Mouse (Mus musculus) common myeloid progenitor, adult 5-6 weeks (primary cell): Measurements from ENCODE around the gene Dpm3. TPM values are rescaled to one million over a fixed set of nuclear protein-coding genes. Genes with fewer than 3 reads are reported as not detected.
A peak's percentile ranks its signal among the peaks of the same experiment; 100 is the strongest.

Source experiments
- ATAC-seq: replicated peaks from 2 replicates; pipeline ENCODE4 v1.8.0; 2016; ENCODE audit warnings: low read depth, mild to moderate bottlenecking, moderate TSS enrichment, inconsistent platforms; ENCODE audit not compliant: poor library complexity, severe bottlenecking
- total RNA-seq: library from RNA; stranded (forward); fragments of 200-1000, 187-1606 nt; gene quantifications from 2 replicates; pipeline ENCODE4 v1.2.3, GENCODE M21; 2017

The Dpm3 gene
- total RNA-seq, 1 experiment from 2014 or later, result 63.6 TPM

- ATAC-seq, result no peak
Observed at GRCm38 (mm10) chr3:89288503-89288928, 29.4 kb downstream of the Dpm3 start.

GRCm38 (mm10) chr3:89291874-89292273, 32.7 kb downstream of the Dpm3 start:
- ATAC-seq, result no peak

DNA sequence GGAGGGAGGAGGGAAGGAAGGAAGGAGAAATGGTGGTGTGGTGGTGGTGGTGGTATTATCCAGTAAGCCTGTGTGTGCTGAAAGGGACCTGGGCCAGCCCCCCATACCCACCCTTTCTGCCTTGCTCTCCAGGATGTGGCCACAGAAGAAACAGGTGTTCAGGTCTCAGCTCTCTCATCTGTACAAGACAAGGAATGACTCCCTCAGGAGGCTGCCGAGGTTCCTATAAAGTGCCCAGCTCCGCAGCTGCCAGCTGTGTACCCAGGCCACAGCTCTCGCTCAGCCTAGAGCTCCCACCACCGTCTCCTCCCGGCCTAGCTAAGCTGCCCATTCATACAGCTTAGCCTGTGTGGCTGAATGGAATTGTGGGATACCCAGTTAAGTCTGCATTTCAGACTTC, 33.1 kb downstream of the Dpm3 start:
- ATAC-seq, result no peak

GRCm38 (mm10) chr3:89293247-89293918, 34.2 kb downstream of the Dpm3 start:
- ATAC-seq, result no peak

- ATAC-seq, result no peak
Observed at GRCm38 (mm10) chr3:89294195-89294594, 35.0 kb downstream of the Dpm3 start.

GRCm38 (mm10) chr3:89295685-89296230, 36.6 kb downstream of the Dpm3 start:
- no peak for ATAC-seq

GRCm38 (mm10) chr3:89296761-89297396, 37.7 kb downstream of the Dpm3 start:
- no peak for ATAC-seq

DNA sequence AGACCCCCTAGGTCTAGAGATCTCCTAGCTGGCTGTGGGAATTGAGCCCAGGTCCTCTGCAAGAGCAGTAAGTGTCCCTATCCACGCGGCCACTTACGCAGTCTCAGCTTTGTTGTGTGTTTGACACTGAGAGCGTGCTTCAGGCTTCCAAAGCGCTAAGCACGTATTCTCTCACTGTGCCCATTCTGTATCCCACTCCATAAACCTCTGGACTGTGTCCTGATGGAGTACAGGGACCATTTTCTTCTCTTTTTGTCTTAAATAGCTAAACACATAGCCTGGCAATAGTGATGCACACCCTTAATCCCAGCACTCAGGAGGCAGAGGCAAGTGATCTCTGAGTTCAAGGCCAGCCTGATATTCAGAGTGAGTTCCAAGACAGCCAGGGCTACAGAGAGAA, 39.8 kb downstream of the Dpm3 start:
- no peak for ATAC-seq

DNA sequence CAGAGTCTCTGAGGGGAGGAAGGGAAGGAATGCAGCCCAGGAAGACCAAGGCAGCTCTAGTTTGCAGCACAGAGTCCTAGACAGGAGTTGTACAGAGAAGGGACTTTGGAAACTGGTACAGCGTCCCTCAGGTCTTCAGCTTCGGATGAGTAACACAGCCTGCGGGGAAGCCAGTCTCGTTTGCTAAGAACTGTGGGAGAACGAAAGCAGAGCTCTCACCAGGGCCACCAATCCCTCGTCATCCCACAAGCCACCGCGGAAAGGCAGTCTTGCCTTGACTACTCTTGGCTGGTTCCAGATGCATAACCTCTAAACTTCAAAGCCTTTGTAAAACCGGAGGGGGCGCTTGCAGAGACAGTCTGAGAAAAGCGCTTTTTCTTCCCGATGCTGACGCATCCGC, 40.3 kb downstream of the Dpm3 start:
- peak; percentile 68 for ATAC-seq

DNA sequence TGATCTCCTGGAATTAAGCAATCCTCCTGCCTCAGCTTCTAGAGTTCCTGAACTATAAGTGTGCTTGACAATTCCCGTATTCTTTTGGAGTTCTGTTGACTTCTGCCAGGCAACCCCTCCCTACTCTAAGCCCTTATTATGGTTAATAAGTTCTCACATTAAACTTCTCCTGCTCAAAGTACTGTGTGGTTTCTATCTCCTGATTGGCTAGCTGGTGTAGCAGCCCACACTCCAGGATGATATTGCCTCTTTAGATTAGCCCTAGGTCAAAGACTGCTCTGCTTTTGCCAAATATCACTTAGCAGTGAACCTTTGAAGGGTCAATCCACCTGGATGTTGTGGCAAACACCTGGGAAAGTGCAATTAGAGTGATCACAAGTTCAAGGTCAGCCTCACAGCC, 40.9 kb downstream of the Dpm3 start:
- no peak for ATAC-seq

DNA sequence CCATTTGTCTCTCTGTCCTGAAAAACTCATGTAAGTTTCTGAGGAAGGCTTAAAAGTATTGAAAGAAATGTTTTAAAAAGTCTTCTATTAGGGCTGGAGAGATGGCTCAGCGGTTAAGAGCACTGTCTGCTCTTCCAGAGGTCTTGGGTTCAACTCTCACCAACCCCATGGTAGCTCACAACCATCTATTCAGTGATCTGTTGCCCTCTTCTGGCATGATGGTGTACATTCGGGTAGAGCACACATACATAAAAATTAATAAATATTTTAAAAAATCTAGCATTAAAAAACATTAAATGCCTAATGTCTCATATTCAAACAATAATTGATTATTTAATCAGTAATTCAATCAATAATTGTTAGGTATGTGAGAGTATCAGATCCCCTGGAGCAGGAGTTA, 41.4 kb downstream of the Dpm3 start:
- ATAC-seq, result 0 out of 2 replicates have a peak, but pooled peaks have one; percentile 36

GRCm38 (mm10) chr3:89304440-89304839, 45.3 kb downstream of the Dpm3 start:
- ATAC-seq, result no peak

DNA sequence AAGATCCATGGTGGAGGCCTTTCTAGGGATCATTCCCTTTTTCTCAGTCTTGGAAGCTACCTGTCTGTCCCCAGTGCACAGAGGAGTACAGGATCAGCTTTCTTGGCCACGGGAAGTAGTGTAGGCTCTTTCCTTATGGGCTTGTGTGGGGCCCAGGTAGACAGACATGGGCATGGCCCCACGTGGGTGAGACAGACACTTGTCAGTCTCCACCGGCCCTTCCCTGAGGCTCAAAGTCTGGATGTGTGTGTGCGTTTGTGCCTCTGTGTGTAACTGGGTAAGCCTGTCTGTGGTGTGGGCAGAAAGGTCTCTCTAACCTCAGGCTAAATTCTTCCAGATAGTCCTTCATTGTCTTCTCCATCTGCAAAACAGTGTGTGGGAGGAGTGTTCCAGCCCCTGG, 45.9 kb downstream of the Dpm3 start:
- no peak for ATAC-seq

GRCm38 (mm10) chr3:89305551-89306325, 46.6 kb downstream of the Dpm3 start:
- no peak for ATAC-seq

- peak; percentile 98 for ATAC-seq
Observed at GRCm38 (mm10) chr3:89308089-89308488, 48.9 kb downstream of the Dpm3 start.

GRCm38 (mm10) chr3:89314340-89314739, 55.2 kb downstream of the Dpm3 start:
- ATAC-seq, result no peak

GRCm38 (mm10) chr3:89314791-89315190, 55.6 kb downstream of the Dpm3 start:
- ATAC-seq, result no peak

DNA sequence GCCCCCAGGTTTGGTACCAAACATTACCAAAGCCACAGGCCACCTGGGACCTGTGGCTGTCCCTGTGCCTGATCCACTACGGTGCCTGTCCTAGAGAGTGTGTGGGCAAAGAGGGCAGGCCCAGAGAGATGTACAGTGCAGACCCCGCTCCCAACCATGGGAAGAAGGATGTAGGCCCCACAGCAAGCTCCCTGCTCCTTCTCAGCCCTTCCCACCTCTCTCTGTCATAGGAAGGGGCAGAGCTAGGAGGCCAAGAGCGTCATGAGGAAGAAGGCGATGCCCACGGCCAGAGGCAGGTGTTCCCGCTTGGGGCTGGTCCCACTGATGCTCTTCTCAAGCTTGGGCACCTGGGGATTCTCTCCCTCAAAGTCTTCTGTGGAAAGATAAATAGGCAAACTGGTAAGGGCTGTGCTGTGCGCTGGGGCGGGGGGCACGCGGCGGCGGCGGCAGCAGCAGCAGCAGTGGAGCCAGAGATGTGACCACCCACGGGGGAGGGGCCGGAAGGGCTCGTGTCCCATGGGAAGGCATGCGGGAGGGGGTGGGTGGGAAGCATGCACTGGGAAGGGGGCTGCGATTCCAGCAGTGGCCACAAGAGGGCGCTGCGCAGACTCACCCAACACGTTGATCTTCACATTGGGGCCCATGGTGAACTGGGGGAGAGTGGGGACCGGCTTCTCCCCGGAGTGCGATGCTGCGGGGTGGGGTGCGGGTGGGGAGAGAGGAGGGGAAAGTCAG, 56.2 kb downstream of the Dpm3 start:
- peak; percentile 33; the same call in 1 of the 2 replicates for ATAC-seq

- ATAC-seq, result 0 out of 2 replicates have a peak, but pooled peaks have one; percentile 1
Observed at GRCm38 (mm10) chr3:89315930-89316831, 57.0 kb downstream of the Dpm3 start.
